Mouse (Mus musculus) kidney, postnatal 0 days (tissue): Measurements from ENCODE around the gene Usp6nl. TPM values are rescaled to one million over a fixed set of nuclear protein-coding genes. Genes with fewer than 3 reads are reported as not detected.

ENCODE experiments used
- ATAC-seq: fragments of 200-750 bp; cut with Nextera tagmentation; replicated peaks from 2 replicates; pipeline ENCODE4 v1.8.0; 2017; ENCODE audit warnings: low read depth, moderate number of reproducible peaks, moderate TSS enrichment, moderate library complexity; ENCODE audit not compliant: low FRiP score
- DNase-seq: peaks from one replicate; pipeline ENCODE4 v3.0.0-alpha.2; 2016; ENCODE audit warnings: low spot score
- H3K27ac ChIP-seq: fragments of 300-500 bp; sonication (generic); 2 replicates; pipeline ENCODE4 v1.5.1; 2014; ENCODE audit warnings: mild to moderate bottlenecking
- H3K27me3 ChIP-seq: fragments of 300-500 bp; sonication (generic); 2 replicates; pipeline ENCODE4 v1.6.1; 2014; ENCODE audit warnings: low read length, mixed read lengths; ENCODE audit not compliant: insufficient read depth
- H3K36me3 ChIP-seq: fragments of 300-500 bp; sonication (generic); 2 replicates; pipeline ENCODE4 v1.6.1; 2014; ENCODE audit warnings: low read length, mixed read lengths; ENCODE audit not compliant: insufficient read depth
- H3K4me1 ChIP-seq: fragments of 300-500 bp; sonication (generic); replicated peaks from 2 replicates; pipeline ENCODE4 v1.6.1; 2014; ENCODE audit warnings: antibody characterized with exemption, low read length, mixed read lengths; ENCODE audit not compliant: insufficient read depth
- H3K4me2 ChIP-seq: fragments of 300-500 bp; sonication (generic); 2 replicates; pipeline ENCODE4 v1.6.1; 2014; ENCODE audit warnings: mild to moderate bottlenecking, low read length, moderate library complexity, mixed read lengths
- H3K4me3 ChIP-seq: fragments of 300-500 bp; sonication (generic); replicated peaks from 2 replicates; pipeline ENCODE4 v1.5.1; 2014; ENCODE audit warnings: low read depth, low read length
- H3K9ac ChIP-seq: fragments of 300-500 bp; sonication (generic); 2 replicates; pipeline ENCODE4 v1.6.1; 2014; ENCODE audit warnings: low read depth, low read length
- H3K9me3 ChIP-seq: fragments of 300-500 bp; sonication (generic); replicated peaks from 2 replicates; pipeline ENCODE4 v1.6.1; 2016; ENCODE audit warnings: low read length, inconsistent platforms, mixed read lengths
- CTCF ChIP-seq: IDR thresholded peaks from 2 replicates; pipeline ENCODE4 v1.5.1; 2016; ENCODE audit warnings: antibody characterized with exemption, low read depth, mild to moderate bottlenecking, moderate library complexity
- WGBS: fragments of 180-500 bp; shearing (Covaris S2); extraction: QIAGEN DNeasy Blood & Tissue Kit; methylation state at CpG from one replicate; pipeline ENCODE4 v1.1.7; 2014; 5-methylcytosine and 5-hydroxymethylcytosine counted together
- polyA plus RNA-seq: library from polyadenylated mRNA; unstranded; fragments of >200 nt; fragmentation: Nextera tagmentation; extraction: Ambion mirVana; gene quantifications from 2 replicates; pipeline ENCODE4 v1.2.1, GENCODE M21; 2015

Usp6nl gene
- polyA plus RNA-seq, 1 experiment from 2014 or later: 9.8 TPM

DNA sequence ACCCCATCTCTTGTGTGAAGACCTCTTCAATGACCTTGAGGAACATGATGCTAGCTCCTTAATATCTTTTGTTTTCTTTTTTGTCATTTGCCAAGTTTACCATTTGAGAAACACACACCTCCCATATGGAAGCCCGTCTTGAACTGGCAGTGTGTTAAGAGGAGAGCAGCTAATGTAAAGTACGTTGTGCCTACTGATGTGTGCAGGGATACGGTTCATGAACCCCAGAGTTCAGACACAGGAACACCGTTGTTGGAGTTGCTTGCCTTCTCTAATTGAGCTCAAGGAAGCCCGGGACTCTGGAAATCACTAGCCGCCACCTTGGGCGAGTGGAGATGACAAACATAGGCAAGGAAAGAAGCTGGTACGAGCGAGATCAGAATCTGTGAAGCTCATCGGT lies 9.7 kb upstream of the Usp6nl start:
- DNase-seq: peak; percentile 27
- ATAC-seq: 0 out of 2 replicates have a peak, but pooled peaks have one; percentile 52
- H3K4me1 ChIP-seq: no peaks in the 10 kb centered on the region
- no peak overlapping the region for H3K27ac ChIP-seq
- no peaks in the 10 kb centered on the region for H3K27me3 ChIP-seq
- peak overlapping the region; percentile 14; the same call in 1 of the 2 replicates for H3K4me2 ChIP-seq
- H3K4me3 ChIP-seq: no peak overlapping the region
- no peaks in the 10 kb centered on the region for H3K36me3 ChIP-seq
- H3K9me3 ChIP-seq: no peaks in the 10 kb centered on the region
- WGBS: 39% methylated on average over 10 of the region's 10 CpGs
- TF ChIP-seq CTCF: no peak
- H3K9ac ChIP-seq: no peak overlapping the region

DNA sequence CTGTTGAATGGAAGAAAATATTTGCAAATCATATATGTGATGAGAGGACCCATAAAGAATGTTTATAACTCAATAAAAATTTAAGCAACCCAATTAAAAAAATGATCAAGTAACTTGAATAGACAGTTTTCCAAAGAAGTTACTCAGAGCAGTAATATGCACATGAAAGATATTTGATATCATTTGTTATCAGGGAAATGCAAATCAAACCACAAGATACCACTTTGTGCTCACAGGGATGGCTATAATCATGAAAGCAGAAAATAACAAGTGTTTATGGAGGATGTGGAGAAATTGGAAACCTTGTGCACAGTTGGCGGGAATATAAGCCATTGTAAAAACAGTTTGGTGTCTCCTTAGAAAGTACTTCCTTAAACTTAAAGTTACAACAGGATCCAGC lies 8.7 kb upstream of the Usp6nl start:
- Histone ChIP-seq H3K4me2 (no peak overlapping the region), H3K27me3 (no peaks in the 10 kb centered on the region), H3K9me3 (no peaks in the 10 kb centered on the region), H3K9ac (no peak overlapping the region), H3K27ac (no peak overlapping the region), H3K36me3 (no peaks in the 10 kb centered on the region), H3K4me3 (no peak overlapping the region), H3K4me1 (no peaks in the 10 kb centered on the region)
- ATAC-seq (no peak), DNase-seq (no peak)
- TF ChIP-seq CTCF: no peak
- WGBS: 72% methylated on average over 1 of the region's 1 CpGs

DNA sequence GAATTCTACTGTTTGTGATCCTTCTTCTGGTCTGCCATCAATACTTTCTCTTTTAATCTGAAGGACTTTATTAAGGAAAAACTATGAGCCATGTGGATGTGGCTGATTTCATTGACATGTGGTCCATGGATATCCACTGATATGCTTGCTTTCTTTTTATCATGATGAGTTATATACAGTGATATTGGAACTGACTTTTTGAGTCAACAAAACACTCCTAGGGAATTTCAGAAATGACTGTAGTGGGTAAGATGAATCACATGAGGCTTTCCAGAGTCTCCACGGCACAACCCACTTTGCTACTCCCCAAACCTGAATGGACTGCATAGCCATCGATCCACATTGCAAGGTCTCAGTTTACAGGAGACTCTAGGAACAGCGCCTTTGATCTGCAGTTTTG lies 2.3 kb upstream of the Usp6nl start:
- no peak for TF ChIP-seq CTCF
- Histone ChIP-seq H3K4me2 (no peak overlapping the region), H3K9ac (no peak overlapping the region), H3K36me3 (no peaks in the 10 kb centered on the region), H3K4me1 (0 out of 2 replicates have a peak, but pooled peaks cover 10% of the 10 kb centered on the region), H3K4me3 (no peak overlapping the region), H3K27me3 (no peaks in the 10 kb centered on the region), H3K27ac (no peak overlapping the region), H3K9me3 (no peaks in the 10 kb centered on the region)
- WGBS: 71% methylated on average over 3 of the region's 3 CpGs
- ATAC-seq (no peak), DNase-seq (no peak)

DNA sequence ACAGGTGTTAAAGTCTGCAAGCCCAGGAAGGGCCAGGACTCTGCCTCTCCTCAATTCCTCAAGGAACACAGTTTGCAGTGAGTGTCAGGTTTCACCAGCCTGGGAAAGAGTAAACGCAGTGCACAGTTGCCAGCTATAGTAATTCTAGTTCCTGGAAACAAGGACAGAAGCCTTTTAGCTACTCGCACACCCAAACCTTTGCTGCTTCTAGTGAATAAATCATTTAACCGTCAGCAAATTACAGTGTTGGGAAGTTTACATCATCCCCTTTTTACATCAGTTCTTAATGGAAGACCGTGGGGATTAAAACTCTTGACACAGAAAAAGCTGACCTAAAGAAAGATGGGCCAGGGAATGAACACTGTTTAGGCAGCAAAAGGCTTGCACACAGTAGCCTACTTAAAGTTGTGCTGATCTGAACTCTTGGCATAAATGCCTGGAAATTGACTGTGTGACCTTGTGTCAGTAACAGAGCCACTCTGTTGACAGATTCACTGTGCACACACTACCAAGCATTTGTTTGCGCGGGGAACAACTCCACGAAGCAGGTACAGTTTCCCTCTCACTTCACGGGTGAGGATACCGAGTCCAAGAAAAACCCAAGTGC lies 595 bp upstream of the Usp6nl start:
- DNase-seq: peak; percentile 72
- WGBS: 5% methylated on average over 9 of the region's 9 CpGs

DNA sequence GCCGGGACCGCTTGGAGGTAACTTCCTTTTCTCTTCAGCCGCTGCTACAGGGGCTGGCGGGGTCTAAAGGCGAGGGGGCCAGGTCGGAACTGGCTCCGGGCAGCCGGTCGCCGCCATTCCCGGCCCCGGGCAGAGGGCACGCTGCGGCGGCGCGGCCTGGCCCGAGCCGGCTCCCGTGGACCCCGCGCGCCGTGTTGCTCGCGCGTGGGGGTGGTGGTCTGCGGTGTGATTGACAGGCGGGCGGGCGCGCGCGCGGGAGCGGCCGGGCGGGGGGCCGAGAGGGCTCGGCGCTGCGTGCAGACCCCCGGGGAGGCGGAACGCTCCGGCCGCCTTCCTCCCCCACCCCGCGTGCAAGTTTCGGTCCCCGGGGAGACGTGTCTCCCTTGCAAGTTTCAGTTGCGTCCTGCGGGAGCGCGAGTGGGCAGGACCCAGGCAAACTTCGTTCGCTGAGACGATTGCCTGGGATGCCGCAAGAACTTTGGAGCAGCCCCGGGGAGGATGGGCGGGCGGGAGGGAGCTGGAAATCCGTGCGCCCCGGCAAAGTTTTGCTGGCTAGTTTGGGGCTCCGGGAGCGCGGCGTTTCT lies 563 bp downstream of the Usp6nl start:
- WGBS: under 1% methylated on average over 68 of the region's 70 CpGs
- DNase-seq (peak; percentile 68), ATAC-seq (peak; percentile 84)
- no peak for TF ChIP-seq CTCF
- Histone ChIP-seq H3K4me2 (peak overlapping the region; percentile 78), H3K27ac (peak overlapping the region; percentile 95), H3K27me3 (no peaks in the 10 kb centered on the region), H3K9me3 (no peaks in the 10 kb centered on the region), H3K4me1 (0 out of 2 replicates have a peak, but pooled peaks cover 10% of the 10 kb centered on the region), H3K4me3 (peak overlapping the region; percentile 75), H3K36me3 (no peaks in the 10 kb centered on the region), H3K9ac (peak overlapping the region; percentile 76)

More for the DNA sequence above, 595 bp upstream of the Usp6nl start:
- H3K27me3 ChIP-seq: no peaks in the 10 kb centered on the region
- no peaks in the 10 kb centered on the region for H3K36me3 ChIP-seq
- H3K9me3 ChIP-seq: no peaks in the 10 kb centered on the region
- H3K9ac ChIP-seq: peak overlapping the region; percentile 76
- TF ChIP-seq CTCF: no peak
- peak; percentile 6; the same call in 1 of the 2 replicates for ATAC-seq
- 0 out of 2 replicates have a peak, but pooled peaks cover 10% of the 10 kb centered on the region for H3K4me1 ChIP-seq
- H3K4me2 ChIP-seq: peak overlapping the region; percentile 78
- peak overlapping the region; percentile 75 for H3K4me3 ChIP-seq
- peak overlapping the region; percentile 95 for H3K27ac ChIP-seq

DNA sequence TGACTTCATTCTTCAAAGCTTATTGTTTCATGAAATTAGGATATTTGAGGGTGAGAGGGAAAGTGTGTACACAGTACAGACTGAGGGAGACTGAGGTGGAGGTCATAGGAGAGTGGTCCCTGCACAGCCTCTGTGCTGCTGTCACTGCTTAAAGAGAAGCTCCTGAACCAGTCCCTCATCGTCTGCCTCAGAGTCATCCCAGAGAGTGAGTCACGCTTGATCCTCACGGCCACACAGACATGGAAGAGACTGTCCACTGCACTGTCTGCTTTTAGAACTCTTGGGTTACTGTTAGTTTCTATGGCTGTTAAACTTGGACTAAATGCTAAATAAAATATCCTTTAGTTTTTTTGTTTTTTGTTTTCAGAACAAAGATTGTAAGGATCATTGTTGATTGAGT lies 3.2 kb downstream of the Usp6nl start:
- no peaks in the 10 kb centered on the region for H3K9me3 ChIP-seq
- 73% methylated on average over 3 of the region's 3 CpGs for WGBS
- no peaks in the 10 kb centered on the region for H3K36me3 ChIP-seq
- no peak overlapping the region for H3K27ac ChIP-seq
- no peak overlapping the region for H3K9ac ChIP-seq
- no peak for TF ChIP-seq CTCF
- no peaks in the 10 kb centered on the region for H3K27me3 ChIP-seq
- 0 out of 2 replicates have a peak, but pooled peaks cover 10% of the 10 kb centered on the region for H3K4me1 ChIP-seq
- ATAC-seq: no peak
- no peak overlapping the region for H3K4me2 ChIP-seq
- H3K4me3 ChIP-seq: no peak overlapping the region
- DNase-seq: no peak
